Mouse (Mus musculus): ENCODE data around the gene Akap13.

GRCm38 (mm10) chr7:75639541-75639940 is 184.2 kb downstream of the Akap13 start:
- TF ChIP-seq POLR2A (IDR thresholded peaks at IDR 0.05; ENCODE audit: borderline replicate concordance, insufficient read depth, low read length) (no peak), CTCF (IDR thresholded peaks at IDR 0.05; ENCODE audit: borderline replicate concordance, insufficient read depth, low read depth, low read length) (peak; percentile 43; the same call in 1 of the 2 replicates)

Data from cerebellum, adult 2 months (tissue).